Mouse (Mus musculus) heart, embryonic 14.5 days (tissue): ENCODE data around the gene Lamtor1. TPM values are rescaled to one million over a fixed set of nuclear protein-coding genes. Genes with fewer than 3 reads are reported as not detected.

Experiments used
- ATAC-seq: fragments of 200-750 bp; cut with Nextera tagmentation; 2 replicates; pipeline ENCODE4 v1.8.0; 2017; ENCODE audit warnings: low read depth, moderate TSS enrichment; ENCODE audit not compliant: insufficient number of reproducible peaks, insufficient read depth, low FRiP score
- H3K27ac ChIP-seq, 2 experiments: fragments of 200-500 bp in 1 of 2; fragments of 300-500 bp in 1 of 2; sonication (generic) in 1 of 2; replicated peaks in 1 of 2; 2 replicates each; pipeline ENCODE4 v1.5.1; 2012 to 2014; ENCODE audit warnings: low read depth in 2 of 2, low read length in 2 of 2, control low read depth in 1 of 2, mild to moderate bottlenecking in 1 of 2, mixed read lengths in 1 of 2; ENCODE audit not compliant: control insufficient read depth in 1 of 2, insufficient read depth in 1 of 2
- H3K27me3 ChIP-seq: fragments of 300-500 bp; sonication (generic); 2 replicates; pipeline ENCODE4 v1.6.1; 2014; ENCODE audit warnings: mild to moderate bottlenecking, low read length, control low read depth; ENCODE audit not compliant: control insufficient read depth, insufficient read depth
- H3K36me3 ChIP-seq: fragments of 300-500 bp; sonication (generic); 2 replicates; pipeline ENCODE4 v1.6.1; 2014; ENCODE audit warnings: mild to moderate bottlenecking, control low read depth, low read length, mixed read lengths; ENCODE audit not compliant: control insufficient read depth, insufficient read depth
- H3K4me1 ChIP-seq, 2 experiments: fragments of 200-500 bp in 1 of 2; fragments of 300-500 bp in 1 of 2; sonication (generic) in 1 of 2; 2 replicates each; pipeline ENCODE4 v1.6.1; 2012 to 2014; ENCODE audit warnings: low read length in 2 of 2, control low read depth in 1 of 2, mixed read lengths in 1 of 2; ENCODE audit not compliant: control insufficient read depth in 2 of 2, insufficient read depth in 2 of 2
- H3K4me2 ChIP-seq: fragments of 300-500 bp; sonication (generic); 2 replicates; pipeline ENCODE4 v1.6.1; 2014; ENCODE audit warnings: mild to moderate bottlenecking, low read length
- H3K4me3 ChIP-seq, 2 experiments: fragments of 200-500 bp in 1 of 2; fragments of 300-500 bp in 1 of 2; sonication (generic) in 1 of 2; 2 replicates each; pipeline ENCODE4 v1.5.1; 2012 to 2014; ENCODE audit warnings: low read length in 2 of 2, mild to moderate bottlenecking in 2 of 2, control low read depth in 1 of 2, low read depth in 1 of 2, moderate library complexity in 1 of 2; ENCODE audit not compliant: control insufficient read depth in 1 of 2, insufficient read depth in 1 of 2
- H3K9ac ChIP-seq: fragments of 300-500 bp; sonication (generic); 2 replicates; pipeline ENCODE4 v1.6.1; 2014; ENCODE audit warnings: mild to moderate bottlenecking, low read length
- H3K9me3 ChIP-seq: fragments of 300-500 bp; sonication (generic); 2 replicates; pipeline ENCODE4 v1.6.1; 2016; ENCODE audit warnings: low read length, control low read depth; ENCODE audit not compliant: control insufficient read depth
- WGBS: fragments of 180-500 bp; shearing (Covaris S2); extraction: QIAGEN DNeasy Blood & Tissue Kit; methylation state at CpG from one replicate; pipeline ENCODE4 v1.1.7; 2014; 5-methylcytosine and 5-hydroxymethylcytosine counted together
- polyA plus RNA-seq: library from polyadenylated mRNA; unstranded; fragments of >200 nt; fragmentation: Nextera tagmentation; extraction: Ambion mirVana; gene quantifications from 2 replicates; pipeline ENCODE4 v1.2.1, GENCODE M21; 2014

Gene Lamtor1
- polyA plus RNA-seq, 1 experiment from 2014 or later, result 146 TPM

GRCm38 (mm10) chr7:101969694-101970428 is 64.2 kb downstream of the Lamtor1 start:
- H3K27ac ChIP-seq, result peak overlapping the region; percentile 98 to 99
- ATAC-seq, result peak; percentile 90
- H3K9me3 ChIP-seq, result no peaks in the 10 kb centered on the region
- no peaks in the 10 kb centered on the region; the same call in 1 of the 2 replicates for H3K36me3 ChIP-seq
- H3K9ac ChIP-seq, result peak overlapping the region; percentile 83
- H3K4me3 ChIP-seq, result peak overlapping the region; percentile 61 to 76
- under 1% methylated on average over 33 of the region's 53 CpGs for WGBS
- H3K4me2 ChIP-seq, result peak overlapping the region; percentile 82
- H3K4me1 ChIP-seq, result peaks cover 9 to 59% of the 10 kb centered on the region in 2 experiments
- H3K27me3 ChIP-seq, result no peaks in the 10 kb centered on the region

- Histone ChIP-seq H3K4me2 (peak overlapping the region; percentile 82), H3K9me3 (no peaks in the 10 kb centered on the region), H3K36me3 (no peaks in the 10 kb centered on the region; the same call in 1 of the 2 replicates), H3K4me1 (peaks cover 9 to 65% of the 10 kb centered on the region in 2 experiments), H3K27me3 (no peaks in the 10 kb centered on the region), H3K4me3 (peak overlapping the region; percentile 61 to 76), H3K27ac (peak overlapping the region; percentile 98 to 99), H3K9ac (peak overlapping the region; percentile 83)
- ATAC-seq, result peak; percentile 78
- 1% methylated on average over 17 of the region's 17 CpGs for WGBS
Observed at GRCm38 (mm10) chr7:101970429-101970775, 64.7 kb downstream of the Lamtor1 start.

GRCm38 (mm10) chr7:101970821-101971461 is 65.2 kb downstream of the Lamtor1 start:
- Histone ChIP-seq H3K4me1 (peaks cover 9 to 63% of the 10 kb centered on the region in 2 experiments), H3K9me3 (no peaks in the 10 kb centered on the region), H3K36me3 (no peaks in the 10 kb centered on the region; the same call in 1 of the 2 replicates), H3K4me3 (peak overlapping the region; percentile 61 to 76), H3K4me2 (peak overlapping the region; percentile 82), H3K27me3 (no peaks in the 10 kb centered on the region), H3K27ac (peak overlapping the region; percentile 98 to 99), H3K9ac (peak overlapping the region; percentile 83)
- peak; percentile 57 for ATAC-seq
- 4% methylated on average over 19 of the region's 19 CpGs for WGBS

DNA sequence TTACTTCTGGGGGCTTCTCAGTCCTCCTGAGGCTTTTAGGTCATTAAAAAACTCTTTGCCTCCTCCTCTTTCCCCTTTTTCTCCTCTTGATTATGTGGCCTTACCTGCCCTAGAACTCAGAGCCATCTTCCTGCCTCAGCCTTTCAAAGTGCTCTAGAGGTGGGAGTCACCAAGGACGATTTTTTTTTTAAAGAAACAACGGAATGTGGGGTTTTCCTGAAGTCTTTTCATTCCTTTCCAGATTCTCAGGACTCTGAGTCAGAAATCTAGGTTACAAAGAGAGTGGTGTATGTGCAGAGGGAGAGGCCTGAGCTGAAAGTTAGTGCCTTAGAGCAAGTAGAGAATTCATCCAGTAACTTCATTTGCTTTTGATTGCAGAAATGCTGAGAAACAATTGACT is 66.0 kb downstream of the Lamtor1 start:
- no peak for ATAC-seq
- Histone ChIP-seq H3K27ac (peak overlapping the region; percentile 98 to 99), H3K4me3 (peak overlapping the region; percentile 61 to 76), H3K27me3 (no peaks in the 10 kb centered on the region), H3K9ac (peak overlapping the region; percentile 83), H3K4me2 (peak overlapping the region; percentile 82), H3K9me3 (no peaks in the 10 kb centered on the region), H3K4me1 (peaks cover 8 to 59% of the 10 kb centered on the region in 2 experiments), H3K36me3 (peaks cover 3% of the 10 kb centered on the region; the same call in 1 of the 2 replicates)
- whole genome bisulfite sequencing, result 50% methylated on average over 2 of the region's 2 CpGs

GRCm38 (mm10) chr7:101973730-101974129 is 68.0 kb downstream of the Lamtor1 start:
- Histone ChIP-seq H3K36me3 (peaks cover 12% of the 10 kb centered on the region), H3K27ac (0 out of 4 replicates have a peak overlapping the region, but pooled peaks of 1 of the 2 experiments have one; percentile 16), H3K4me2 (no peak overlapping the region), H3K9ac (no peak overlapping the region), H3K27me3 (no peaks in the 10 kb centered on the region), H3K4me3 (no peak overlapping the region), H3K9me3 (no peaks in the 10 kb centered on the region), H3K4me1 (peaks cover 5 to 43% of the 10 kb centered on the region in 2 experiments)
- no peak for ATAC-seq
- WGBS, result 73% methylated on average over 3 of the region's 3 CpGs

- H3K9ac ChIP-seq, result no peak overlapping the region
- H3K9me3 ChIP-seq, result no peaks in the 10 kb centered on the region
- no peak overlapping the region for H3K4me3 ChIP-seq
- H3K27ac ChIP-seq, result 0 out of 4 replicates have a peak overlapping the region, but pooled peaks of 1 of the 2 experiments have one; percentile 16
- no peak overlapping the region for H3K4me2 ChIP-seq
- H3K4me1 ChIP-seq, result peaks cover 3 to 35% of the 10 kb centered on the region in 2 experiments
- ATAC-seq, result no peak
- no peaks in the 10 kb centered on the region for H3K27me3 ChIP-seq
- peaks cover 15% of the 10 kb centered on the region for H3K36me3 ChIP-seq
- 35% methylated on average over 2 of the region's 2 CpGs for WGBS
Observed at GRCm38 (mm10) chr7:101974505-101974904, 68.8 kb downstream of the Lamtor1 start.
